Mouse (Mus musculus) thymus, adult 2 months (tissue): Measurements from ENCODE around the gene Ice2.

Experiments
- CTCF ChIP-seq: fragments of 200-500 bp; IDR thresholded peaks from 2 replicates; pipeline ENCODE4 v1.5.1; 2012; ENCODE audit warnings: mild to moderate bottlenecking, control low read depth, low read length, moderate library complexity, borderline replicate concordance; ENCODE audit not compliant: control insufficient read depth, poor library complexity, insufficient read depth; ENCODE audit errors: extremely low read depth
- POLR2A ChIP-seq: fragments of 200-500 bp; IDR thresholded peaks from 2 replicates; pipeline ENCODE4 v1.6.1; 2012; ENCODE audit warnings: mild to moderate bottlenecking, low read length, control low read depth, moderate library complexity; ENCODE audit not compliant: control insufficient read depth, poor library complexity, insufficient read depth; ENCODE audit errors: extremely low read depth

GRCm38 (mm10) chr9:69480344-69480743, 82.6 kb downstream of the Ice2 start:
- TF ChIP-seq POLR2A, result no peak
- no peak for TF ChIP-seq CTCF
